Mouse (Mus musculus) 416B (cell line): ENCODE results near the gene Zwint.
A peak's percentile ranks its signal among the peaks of the same experiment; 100 is the strongest.

Source experiments
- DNase-seq: peaks from one replicate; pipeline ENCODE4 v3.0.0; 2011; ENCODE audit warnings: low read depth

The Zwint gene

GRCm38 (mm10) chr10:72654270-72655016 is at the start of gene Zwint:
Zwint (plus strand) TSS chr10:72654845.
- peak; percentile 99 for DNase-seq

- DNase-seq = peak; percentile 41
These were observed 41.3 kb upstream of the Zwint start for GRCm38 (mm10) chr10:72613125-72613915.

GRCm38 (mm10) chr10:72616153-72616552 is 38.5 kb upstream of the Zwint start:
- DNase-seq = no peak

GRCm38 (mm10) chr10:72620527-72620926 is 34.1 kb upstream of the Zwint start:
- DNase-seq = peak; percentile 74

GRCm38 (mm10) chr10:72623561-72623960 is 31.1 kb upstream of the Zwint start:
- DNase-seq = no peak

GRCm38 (mm10) chr10:72634125-72634524 is 20.5 kb upstream of the Zwint start:
- no peak for DNase-seq

GRCm38 (mm10) chr10:72650867-72651266 is 3.8 kb upstream of the Zwint start:
- DNase-seq = no peak

- DNase-seq = no peak
These were observed 848 bp upstream of the Zwint start for GRCm38 (mm10) chr10:72653797-72654196.

GRCm38 (mm10) chr10:72655017-72655509 is 418 bp downstream of the Zwint start:
- peak; percentile 92 for DNase-seq

- DNase-seq = no peak
These were observed 4.6 kb downstream of the Zwint start for GRCm38 (mm10) chr10:72659198-72659597.

- DNase-seq = no peak
These were observed 5.7 kb downstream of the Zwint start for GRCm38 (mm10) chr10:72660350-72660749.

- DNase-seq = peak; percentile 24
These were observed 13.2 kb downstream of the Zwint start for GRCm38 (mm10) chr10:72667856-72668255.

- peak; percentile 35 for DNase-seq
These were observed 14.4 kb downstream of the Zwint start for GRCm38 (mm10) chr10:72669086-72669485.

GRCm38 (mm10) chr10:72675971-72676370 is 21.3 kb downstream of the Zwint start:
- DNase-seq = peak; percentile 86

- peak; percentile 88 for DNase-seq
These were observed 21.9 kb downstream of the Zwint start for GRCm38 (mm10) chr10:72676550-72676949.

GRCm38 (mm10) chr10:72679086-72679485 is 24.4 kb downstream of the Zwint start:
- DNase-seq = no peak

- DNase-seq = no peak
These were observed 46.4 kb downstream of the Zwint start for GRCm38 (mm10) chr10:72701092-72701491.

- no peak for DNase-seq
These were observed 59.1 kb downstream of the Zwint start for GRCm38 (mm10) chr10:72713754-72714153.
